Mouse (Mus musculus): ENCODE results near the gene H2-Ke6. TPM values are rescaled to one million over a fixed set of nuclear protein-coding genes. Genes with fewer than 3 reads are reported as not detected.

The H2-Ke6 gene
- 62.9 and 65.0 TPM in 2 replicates for polyA plus RNA-seq (2015; fragmentation: Nextera tagmentation; extraction: Ambion mirVana)

GRCm38 (mm10) chr17:34027656-34028223, at the start of gene H2-Ke6:
Gene H2-Ke6 (minus strand): TSS chr17:34028060.
- Histone ChIP-seq H3K9ac (peak within 1 kb of the TSS; percentile 99), H3K4me1 (replicated peaks) (peaks cover 76% of the 10 kb centered on the region), H3K4me3 (peak within 1 kb of the TSS; percentile 85), H3K27me3 (no peaks in the 10 kb centered on the region), H3K4me2 (peak within 1 kb of the TSS; percentile 99), H3K9me3 (no peaks in the 10 kb centered on the region), H3K27ac (peak within 1 kb of the TSS; percentile 99), H3K36me3 (peaks cover 25% of the 10 kb centered on the region)
- ATAC-seq (ENCODE audit: low FRiP score): peak; percentile 58
- under 1% methylated on average over 49 of the region's 49 CpGs for WGBS

- no peaks in the 10 kb centered on the region; the same call in 1 of the 2 replicates for H3K4me1 ChIP-seq (replicated peaks)
- H3K4me3 ChIP-seq: no peak overlapping the region
- 1% methylated on average over 9 of the region's 9 CpGs for WGBS
- H3K36me3 ChIP-seq: no peaks in the 10 kb centered on the region
- no peak overlapping the region for H3K9ac ChIP-seq
- no peak for ATAC-seq (ENCODE audit: low FRiP score)
- H3K9me3 ChIP-seq: no peaks in the 10 kb centered on the region
- no peak overlapping the region for H3K4me2 ChIP-seq
- peaks cover 18% of the 10 kb centered on the region for H3K27me3 ChIP-seq
- H3K27ac ChIP-seq: no peak overlapping the region
These were observed 49.7 kb upstream of the H2-Ke6 start for GRCm38 (mm10) chr17:34077549-34077948.

- 42% methylated on average over 7 of the region's 7 CpGs for WGBS
- H3K4me1 ChIP-seq (replicated peaks): no peaks in the 10 kb centered on the region; the same call in 1 of the 2 replicates
These were observed 47.4 kb upstream of the H2-Ke6 start for GRCm38 (mm10) chr17:34075271-34075670.

GRCm38 (mm10) chr17:34072091-34072490, 44.2 kb upstream of the H2-Ke6 start:
- Histone ChIP-seq H3K4me2 (no peak overlapping the region), H3K27me3 (peaks cover 14% of the 10 kb centered on the region), H3K4me1 (replicated peaks) (no peaks in the 10 kb centered on the region; the same call in 1 of the 2 replicates), H3K4me3 (no peak overlapping the region), H3K9ac (no peak overlapping the region; the same call in 1 of the 2 replicates), H3K27ac (no peak overlapping the region), H3K36me3 (no peaks in the 10 kb centered on the region), H3K9me3 (no peaks in the 10 kb centered on the region)
- ATAC-seq (ENCODE audit: low FRiP score): no peak
- WGBS: 80% methylated on average over 5 of the region's 5 CpGs

More at GRCm38 (mm10) chr17:34075271-34075670, 47.4 kb upstream of the H2-Ke6 start:
- no peak overlapping the region for H3K4me2 ChIP-seq
- no peak overlapping the region for H3K4me3 ChIP-seq
- H3K9me3 ChIP-seq: no peaks in the 10 kb centered on the region
- no peaks in the 10 kb centered on the region for H3K36me3 ChIP-seq
- ATAC-seq (ENCODE audit: low FRiP score): no peak
- no peak overlapping the region for H3K27ac ChIP-seq
- H3K27me3 ChIP-seq: peaks cover 18% of the 10 kb centered on the region
- no peak overlapping the region for H3K9ac ChIP-seq

GRCm38 (mm10) chr17:34068864-34069263, 41.0 kb upstream of the H2-Ke6 start:
- Histone ChIP-seq H3K27me3 (no peaks in the 10 kb centered on the region), H3K4me1 (replicated peaks) (no peaks in the 10 kb centered on the region), H3K4me3 (no peak overlapping the region), H3K4me2 (no peak overlapping the region), H3K9ac (no peak overlapping the region), H3K27ac (no peak overlapping the region), H3K9me3 (no peaks in the 10 kb centered on the region), H3K36me3 (peaks cover 17% of the 10 kb centered on the region; the same call in 1 of the 2 replicates)
- ATAC-seq (ENCODE audit: low FRiP score): no peak
- 47% methylated on average over 3 of the region's 3 CpGs for WGBS

- ATAC-seq (ENCODE audit: low FRiP score): no peak
These were observed 29.4 kb upstream of the H2-Ke6 start for GRCm38 (mm10) chr17:34057224-34057623.

GRCm38 (mm10) chr17:34047404-34048050, 19.7 kb upstream of the H2-Ke6 start:
- 94% methylated on average over 5 of the region's 5 CpGs for WGBS
- Histone ChIP-seq H3K4me3 (no peak overlapping the region), H3K9ac (no peak overlapping the region), H3K4me2 (no peak overlapping the region), H3K27ac (no peak overlapping the region), H3K27me3 (no peaks in the 10 kb centered on the region), H3K36me3 (peaks cover 26% of the 10 kb centered on the region), H3K9me3 (peaks cover 12% of the 10 kb centered on the region; the same call in 1 of the 2 replicates), H3K4me1 (replicated peaks) (no peaks in the 10 kb centered on the region)
- ATAC-seq (ENCODE audit: low FRiP score): no peak

More at GRCm38 (mm10) chr17:34057224-34057623, 29.4 kb upstream of the H2-Ke6 start:
- H3K4me2 ChIP-seq: no peak overlapping the region
- no peak overlapping the region for H3K27ac ChIP-seq
- no peak overlapping the region for H3K9ac ChIP-seq
- peaks cover 39% of the 10 kb centered on the region for H3K36me3 ChIP-seq
- WGBS: 79% methylated on average over 7 of the region's 7 CpGs
- H3K27me3 ChIP-seq: no peaks in the 10 kb centered on the region
- H3K9me3 ChIP-seq: no peaks in the 10 kb centered on the region
- H3K4me3 ChIP-seq: no peak overlapping the region
- H3K4me1 ChIP-seq (replicated peaks): no peaks in the 10 kb centered on the region

- no peak for ATAC-seq (ENCODE audit: low FRiP score)
- WGBS: 84% methylated on average over 14 of the region's 14 CpGs
- Histone ChIP-seq H3K4me2 (no peak overlapping the region), H3K9ac (no peak overlapping the region), H3K27me3 (0 out of 2 replicates have a peak, but pooled peaks cover 4% of the 10 kb centered on the region), H3K36me3 (peaks cover 14% of the 10 kb centered on the region), H3K4me1 (replicated peaks) (peaks cover 12% of the 10 kb centered on the region), H3K4me3 (no peak overlapping the region), H3K27ac (no peak overlapping the region), H3K9me3 (peaks cover 12% of the 10 kb centered on the region; the same call in 1 of the 2 replicates)
These were observed 18.1 kb upstream of the H2-Ke6 start for GRCm38 (mm10) chr17:34045941-34046340.

GRCm38 (mm10) chr17:34039562-34040450, 11.9 kb upstream of the H2-Ke6 start:
- Histone ChIP-seq H3K36me3 (peaks cover 34% of the 10 kb centered on the region), H3K9ac (peak overlapping the region; percentile 68), H3K27ac (no peak overlapping the region), H3K4me3 (peak overlapping the region; percentile 29), H3K27me3 (peaks cover 12% of the 10 kb centered on the region; the same call in 1 of the 2 replicates), H3K9me3 (no peaks in the 10 kb centered on the region), H3K4me2 (peak overlapping the region; percentile 54), H3K4me1 (replicated peaks) (peaks cover 44% of the 10 kb centered on the region)
- no peak; the same call in 1 of the 2 replicates for ATAC-seq (ENCODE audit: low FRiP score)
- 24% methylated on average over 16 of the region's 17 CpGs for WGBS

- H3K36me3 ChIP-seq: peaks cover 41% of the 10 kb centered on the region
- peak; percentile 63 for ATAC-seq (ENCODE audit: low FRiP score)
- H3K9me3 ChIP-seq: no peaks in the 10 kb centered on the region
- H3K27ac ChIP-seq: 0 out of 2 replicates have a peak within 1 kb of the TSS, but pooled peaks have one; percentile 1
- H3K4me1 ChIP-seq (replicated peaks): peaks cover 45% of the 10 kb centered on the region
- peak within 1 kb of the TSS; percentile 54 for H3K4me2 ChIP-seq
- peaks cover 12% of the 10 kb centered on the region; the same call in 1 of the 2 replicates for H3K27me3 ChIP-seq
- 12% methylated on average over 28 of the region's 28 CpGs for WGBS
- H3K4me3 ChIP-seq: peak within 1 kb of the TSS; percentile 29
- peak within 1 kb of the TSS; percentile 68 for H3K9ac ChIP-seq
These were observed 11.2 kb upstream of the H2-Ke6 start, which contains the start of gene Col11a2 for GRCm38 (mm10) chr17:34038878-34039561. Gene Col11a2 (plus strand): TSS chr17:34039437.

- Histone ChIP-seq H3K36me3 (peaks cover 43% of the 10 kb centered on the region), H3K9me3 (no peaks in the 10 kb centered on the region), H3K4me1 (replicated peaks) (peaks cover 50% of the 10 kb centered on the region), H3K4me2 (peak overlapping the region; percentile 54), H3K4me3 (peak overlapping the region; percentile 29), H3K27ac (0 out of 2 replicates have a peak overlapping the region, but pooled peaks have one; percentile 1), H3K9ac (peak overlapping the region; percentile 68), H3K27me3 (peaks cover 12% of the 10 kb centered on the region; the same call in 1 of the 2 replicates)
- ATAC-seq (ENCODE audit: low FRiP score): peak; percentile 22; the same call in 1 of the 2 replicates
- WGBS: 11% methylated on average over 20 of the region's 21 CpGs
These were observed 10.6 kb upstream of the H2-Ke6 start for GRCm38 (mm10) chr17:34038440-34038839.
